Mouse (Mus musculus): ENCODE data around the gene Csmd2.
"Not testable (repeated sequence)": the region's sequence is repeated elsewhere in the genome, so short reads cannot be mapped to it uniquely, and the experiment has no call there.

Gene Csmd2

DNA sequence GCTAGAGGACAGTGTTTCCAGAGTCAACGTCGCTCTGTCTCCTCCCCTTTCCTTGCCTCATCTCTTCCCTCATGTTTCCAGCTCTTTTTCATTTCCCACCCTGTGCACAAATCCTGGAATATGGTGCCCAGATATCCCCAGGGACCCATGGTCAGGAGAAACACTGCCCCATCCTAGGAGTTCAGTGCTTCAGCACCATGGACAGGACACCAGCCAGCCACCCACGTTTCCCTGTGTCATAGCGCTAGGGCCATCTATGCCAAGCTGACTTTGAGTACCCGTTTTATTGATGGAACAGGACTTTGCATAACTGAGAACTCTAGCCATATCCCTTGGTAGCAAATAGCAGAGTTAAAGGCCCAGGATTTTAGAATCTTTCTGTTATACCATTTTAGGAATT, 55.0 kb downstream of the Csmd2 start:
- DNase-seq (ENCODE audit: low spot score in 2 of 2) = no peak

DNA sequence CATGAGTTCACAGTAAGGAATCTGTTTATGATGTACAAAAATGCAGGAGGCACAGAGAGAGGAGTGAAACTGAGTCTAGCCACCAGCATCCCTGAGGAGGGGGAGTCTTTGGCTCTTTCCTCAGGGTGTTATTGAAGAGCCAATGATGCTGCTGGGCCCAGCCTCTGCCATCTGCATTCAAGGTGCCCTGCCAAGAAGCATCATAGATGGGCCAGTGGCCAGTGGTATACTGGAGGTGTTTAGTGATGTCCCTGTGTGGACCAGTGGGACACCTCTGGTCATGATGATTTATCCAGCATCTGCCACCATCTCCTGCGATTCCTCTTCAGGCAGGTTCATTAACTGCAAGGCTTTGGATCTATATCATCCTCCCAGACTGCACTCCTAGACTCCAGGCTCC, 61.1 kb downstream of the Csmd2 start:
- no peak for DNase-seq (ENCODE audit: low spot score in 2 of 2)

DNA sequence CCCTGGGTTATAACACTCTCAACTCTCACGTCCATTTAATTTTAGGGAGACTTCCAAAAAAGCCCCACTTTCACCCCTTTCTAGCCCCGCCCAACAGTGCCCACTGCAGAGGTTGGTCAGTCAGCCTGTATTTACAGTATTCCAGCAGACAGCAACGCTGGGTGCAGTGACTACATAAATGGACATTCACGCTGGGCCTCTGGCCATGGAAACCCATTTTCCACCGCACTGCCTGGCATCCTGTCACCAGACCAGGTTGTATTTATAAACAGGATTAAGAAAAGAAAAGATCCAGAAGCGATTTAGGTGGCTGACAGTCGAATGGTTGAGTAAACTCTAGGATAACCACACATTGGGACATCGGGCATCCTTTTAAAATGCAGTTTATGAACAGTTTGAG, 65.0 kb downstream of the Csmd2 start:
- no peak for DNase-seq (ENCODE audit: low spot score in 2 of 2)

DNA sequence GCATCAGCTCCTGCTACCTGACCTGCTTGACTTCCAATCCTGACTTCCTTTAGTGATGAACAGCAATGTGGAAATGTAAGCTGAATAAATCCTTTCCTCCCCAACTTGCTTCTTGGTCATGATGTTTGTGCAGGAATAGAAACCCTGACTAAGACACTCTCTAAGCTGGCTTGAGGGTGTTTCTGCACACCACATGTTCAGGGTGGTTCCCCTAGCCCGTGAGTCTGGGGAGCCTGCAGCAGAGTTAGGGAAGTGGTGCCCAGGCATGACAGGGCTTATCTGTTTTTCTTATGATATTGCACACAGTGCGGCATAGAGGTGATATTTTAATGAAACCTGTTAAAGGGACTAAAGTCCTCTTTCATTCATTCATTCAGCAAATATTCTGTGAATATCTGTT, 73.6 kb downstream of the Csmd2 start:
- not testable (repeated sequence) for DNase-seq (ENCODE audit: low spot score in 2 of 2)

DNA sequence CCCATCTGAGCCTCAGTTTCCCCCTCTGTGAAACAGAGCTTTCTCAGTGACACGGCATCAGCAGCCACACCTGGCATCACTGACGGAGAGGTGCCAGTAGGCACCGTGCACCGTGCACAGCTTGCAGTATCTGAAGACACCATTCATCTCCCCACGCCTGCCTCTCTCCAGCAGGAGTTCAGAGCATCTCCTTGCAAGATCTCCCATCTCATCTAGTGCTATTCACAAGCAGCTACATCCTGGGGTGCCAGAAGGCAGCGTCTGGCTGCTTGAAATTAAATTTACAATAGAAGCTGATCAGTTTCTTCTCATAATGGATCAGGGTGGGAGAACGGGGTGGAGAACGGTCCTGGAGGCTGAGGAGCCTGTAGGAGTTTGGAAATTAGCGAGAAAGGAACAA, 79.5 kb downstream of the Csmd2 start:
- no peak for DNase-seq (ENCODE audit: low spot score in 2 of 2)

DNA sequence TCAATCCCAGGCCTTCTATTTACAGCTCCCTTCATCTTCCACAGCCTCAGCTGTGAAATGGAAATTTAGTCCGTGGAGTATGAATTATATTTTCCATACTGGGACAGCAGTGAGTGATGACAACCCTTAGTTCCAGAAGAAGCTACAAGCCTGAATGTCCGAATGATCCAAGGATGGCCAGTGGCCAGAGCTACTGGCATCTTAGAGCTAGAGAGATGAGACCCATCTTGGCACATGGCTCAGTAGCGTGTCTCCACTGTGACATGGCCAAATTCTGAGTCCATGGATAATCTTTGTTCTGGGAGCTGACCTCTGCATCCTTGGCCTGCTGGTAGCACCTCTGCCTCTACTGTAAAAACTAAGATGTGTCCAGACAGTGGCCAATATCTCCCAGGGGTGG, 96.8 kb downstream of the Csmd2 start:
- no peak for DNase-seq (ENCODE audit: low spot score in 2 of 2)

DNA sequence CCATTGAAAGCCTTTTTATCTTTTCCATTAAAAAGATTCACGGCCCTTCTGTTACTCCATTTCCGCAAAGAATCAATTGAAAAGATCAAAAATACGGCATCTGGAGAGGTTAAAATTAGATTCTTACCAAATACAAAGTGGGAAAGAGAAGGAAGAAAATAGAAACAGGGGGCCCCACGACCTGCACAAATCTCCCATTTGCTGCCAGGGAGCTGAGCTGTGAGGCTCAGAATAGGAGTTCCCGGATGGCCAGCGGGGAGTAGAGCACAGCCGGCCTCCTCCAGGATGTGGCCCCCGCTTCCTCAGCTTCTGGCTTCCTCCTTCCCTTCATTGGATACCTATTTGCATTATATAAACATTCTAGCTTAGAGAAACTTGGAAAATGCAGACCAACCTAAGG, 97.4 kb downstream of the Csmd2 start:
- DNase-seq (ENCODE audit: low spot score in 2 of 2) = no peak

DNA sequence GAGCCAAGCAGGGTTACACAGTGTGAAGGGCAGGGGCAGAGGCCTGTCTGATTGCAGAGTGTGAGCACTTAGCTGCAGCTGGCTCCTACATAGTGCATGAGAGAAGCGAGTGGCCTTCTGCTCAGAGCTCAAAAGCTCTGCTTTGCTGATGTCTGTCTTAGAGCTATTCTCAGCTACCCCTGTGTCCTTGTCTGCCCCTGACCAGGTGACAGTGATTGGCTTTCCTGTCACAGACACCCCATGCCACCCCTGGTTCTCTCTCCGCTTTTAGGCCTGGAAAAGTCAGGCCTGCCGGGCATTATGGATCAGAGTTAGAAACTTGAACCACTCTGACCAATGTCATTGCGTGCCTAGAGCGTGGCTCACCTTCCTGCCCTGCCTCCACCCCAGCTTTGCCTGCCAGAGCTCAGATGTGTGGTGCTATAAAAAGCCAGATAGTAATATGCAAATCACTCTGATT, 99.5 kb downstream of the Csmd2 start:
- no peak for DNase-seq (ENCODE audit: low spot score in 2 of 2)

DNA sequence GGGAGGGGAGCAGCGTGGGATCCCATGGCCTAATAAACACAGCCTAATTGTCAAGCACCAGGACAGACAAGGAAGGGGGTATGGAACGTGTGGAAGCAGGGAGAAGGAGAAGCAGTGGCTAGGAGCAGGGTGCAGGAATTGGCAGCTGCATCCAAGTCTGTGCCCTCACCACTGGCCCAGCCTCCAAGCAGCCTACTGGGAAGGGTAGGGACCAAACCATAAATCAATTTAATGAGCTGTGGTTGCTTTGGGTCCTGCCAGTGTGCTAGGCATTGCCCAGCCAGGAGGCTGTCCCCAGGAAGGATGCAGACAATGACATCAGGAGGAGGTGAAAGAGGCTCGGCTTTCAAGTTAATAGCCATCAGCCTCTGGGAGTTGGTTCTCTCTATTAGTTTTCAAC, 100.0 kb downstream of the Csmd2 start:
- no peak for DNase-seq (ENCODE audit: low spot score in 2 of 2)

DNA sequence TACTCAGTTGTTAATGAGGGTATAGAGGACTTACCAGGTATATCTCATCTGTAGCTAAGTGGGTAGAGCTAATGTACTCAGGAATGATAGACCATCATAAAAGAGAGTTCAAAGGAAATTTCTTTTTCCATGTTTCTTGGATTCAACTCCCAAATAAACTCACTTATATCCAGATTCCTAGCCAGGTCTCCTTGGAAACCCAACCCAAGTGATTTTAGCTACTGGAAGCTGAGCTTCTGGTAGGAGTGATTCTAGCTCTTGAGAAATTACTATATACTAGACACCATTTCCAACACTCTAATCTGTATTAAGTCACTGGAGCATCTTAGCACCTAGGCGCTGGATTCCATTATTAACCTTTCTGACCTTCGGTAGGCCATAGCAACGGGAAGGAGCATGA, 100.6 kb downstream of the Csmd2 start:
- DNase-seq (ENCODE audit: low spot score in 2 of 2) = no peak

DNA sequence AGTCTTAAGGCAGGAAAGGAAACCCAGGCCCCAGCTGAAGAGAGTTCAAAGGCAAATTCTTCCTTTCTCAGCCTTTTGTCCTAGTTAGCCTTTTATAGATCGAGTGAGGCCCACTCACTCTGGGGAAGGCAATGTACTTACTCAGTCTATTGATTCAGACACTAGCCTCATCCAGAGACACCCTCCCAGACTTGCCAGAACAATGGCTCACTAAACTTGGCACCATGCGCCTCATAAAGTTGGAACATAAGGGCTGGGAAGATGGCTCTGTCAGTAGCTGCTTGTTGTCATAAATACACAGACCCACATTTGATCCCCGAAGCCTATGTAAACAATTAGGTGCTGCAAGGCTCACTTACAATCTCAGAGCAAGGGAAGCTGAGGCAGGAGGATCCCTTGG, 104.3 kb downstream of the Csmd2 start:
- no peak for DNase-seq (ENCODE audit: low spot score in 2 of 2)

DNA sequence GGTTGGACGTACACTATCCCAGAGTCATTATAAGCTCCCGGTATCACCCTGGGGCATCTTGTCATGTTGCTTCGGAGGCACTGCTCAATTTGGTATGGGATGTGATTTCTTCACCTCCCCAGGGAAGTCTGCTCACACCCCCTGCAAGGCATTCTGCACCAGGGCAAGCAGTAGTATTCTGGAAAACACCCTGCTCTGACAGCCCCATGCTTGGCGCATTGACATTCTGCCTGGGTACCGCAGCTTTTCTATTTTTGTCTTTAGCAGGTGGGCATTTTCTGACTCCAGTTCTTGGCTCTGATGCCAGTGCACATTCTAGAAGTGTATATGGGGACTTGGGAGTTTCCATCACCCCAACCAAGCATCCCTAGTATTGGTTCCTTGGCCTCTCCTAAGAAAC, 111.9 kb downstream of the Csmd2 start:
- no peak for DNase-seq (ENCODE audit: low spot score in 2 of 2)

DNA sequence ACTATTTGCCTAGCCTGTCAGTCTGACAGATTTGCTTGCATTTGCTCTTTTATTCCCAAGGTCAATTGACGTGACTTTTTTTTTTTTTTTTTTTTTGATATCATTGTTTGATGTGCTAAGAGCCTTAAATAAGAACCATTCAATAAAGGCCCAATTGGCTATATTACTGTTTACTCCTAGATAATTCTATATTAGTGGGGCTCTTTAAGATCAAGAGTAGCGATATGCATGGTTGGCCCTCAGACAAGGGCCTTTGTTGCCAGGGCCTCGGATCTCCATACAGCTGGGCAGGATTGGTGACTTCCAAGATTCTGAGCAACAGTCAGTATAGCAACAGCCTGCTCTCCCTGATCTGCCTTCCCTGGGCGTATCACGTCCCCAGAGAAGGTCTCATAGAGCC, 112.9 kb downstream of the Csmd2 start:
- DNase-seq (ENCODE audit: low spot score in 2 of 2) = no peak

DNA sequence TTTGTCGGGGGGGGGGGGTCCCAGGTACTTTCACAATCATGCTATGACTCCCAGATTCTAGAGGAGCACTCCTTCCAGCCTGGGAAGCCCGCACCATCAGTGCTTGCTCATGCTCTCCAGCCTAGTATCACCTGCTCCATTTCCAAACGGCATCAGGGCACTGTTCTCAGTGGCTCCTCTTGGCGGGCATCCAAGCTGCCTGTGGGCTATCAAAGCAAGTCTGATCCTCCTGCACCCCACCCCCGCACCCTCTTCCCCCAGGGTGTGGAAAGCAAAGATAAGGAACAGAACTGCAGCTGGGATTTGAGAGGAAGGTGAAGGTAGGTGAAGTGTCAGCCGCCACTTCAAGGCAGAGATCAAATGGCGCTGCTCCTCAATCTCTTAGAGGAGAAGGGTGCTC, 128.7 kb downstream of the Csmd2 start:
- no peak for DNase-seq (ENCODE audit: low spot score in 2 of 2)

DNA sequence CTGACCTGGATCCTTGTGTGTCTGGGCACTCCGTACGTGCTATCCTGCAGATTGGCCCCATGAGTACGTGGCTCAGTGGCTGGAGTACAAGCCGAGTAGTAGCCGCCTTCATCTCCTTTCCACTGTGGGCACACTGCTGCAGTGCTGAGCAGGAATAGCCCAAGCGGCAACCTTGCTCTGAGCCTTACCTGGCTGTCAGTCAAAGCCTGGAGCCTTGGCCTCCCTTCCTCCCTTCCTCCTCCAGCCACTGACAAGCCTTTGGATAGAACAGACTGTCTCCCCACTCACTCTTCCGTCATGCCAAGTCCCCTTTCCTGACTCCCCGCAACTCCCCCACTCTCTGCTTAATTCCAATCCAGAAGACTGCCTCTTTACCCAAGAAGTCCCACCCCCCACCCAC, 135.6 kb downstream of the Csmd2 start:
- DNase-seq (ENCODE audit: low spot score in 2 of 2) = no peak

DNA sequence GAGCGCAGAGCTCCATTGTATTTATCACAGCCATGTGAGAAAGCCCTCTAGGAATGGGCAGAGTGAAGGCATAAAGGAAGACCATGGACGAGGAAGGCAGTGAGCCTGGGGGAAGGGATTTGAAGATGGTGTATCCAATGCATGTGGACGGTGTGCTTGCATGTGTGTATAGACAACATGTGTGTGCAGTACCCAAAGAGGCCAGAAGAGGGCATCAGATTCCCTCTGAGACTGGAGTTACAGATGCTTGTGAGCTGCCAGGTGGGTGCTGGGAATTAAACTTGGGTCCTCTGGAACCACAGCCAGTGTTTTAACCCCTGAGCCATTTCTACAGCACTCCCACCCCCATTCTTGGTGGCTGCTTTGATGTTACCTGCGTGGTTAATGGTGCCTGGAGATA, 137.1 kb downstream of the Csmd2 start:
- DNase-seq (ENCODE audit: low spot score in 2 of 2) = no peak

DNA sequence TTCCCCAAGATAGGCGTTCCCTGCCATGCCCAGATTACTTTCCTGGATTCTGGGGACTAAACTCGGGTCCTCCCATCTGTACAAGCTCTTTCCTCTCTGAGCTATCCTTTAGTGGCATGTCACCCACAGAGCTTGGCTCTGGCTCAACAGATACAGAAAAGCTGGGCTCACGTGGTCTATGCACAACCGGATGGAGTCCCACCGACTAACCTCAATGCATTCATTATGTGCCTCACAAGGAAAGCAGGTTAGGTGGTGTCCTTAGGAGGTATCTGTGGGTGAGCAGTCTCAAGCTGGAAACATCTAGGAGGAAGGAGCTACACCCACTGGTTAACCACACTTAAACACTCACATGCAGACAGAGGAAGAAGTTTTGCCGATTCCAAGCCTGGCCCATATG, 140.9 kb downstream of the Csmd2 start:
- DNase-seq (ENCODE audit: low spot score in 2 of 2) = no peak

DNA sequence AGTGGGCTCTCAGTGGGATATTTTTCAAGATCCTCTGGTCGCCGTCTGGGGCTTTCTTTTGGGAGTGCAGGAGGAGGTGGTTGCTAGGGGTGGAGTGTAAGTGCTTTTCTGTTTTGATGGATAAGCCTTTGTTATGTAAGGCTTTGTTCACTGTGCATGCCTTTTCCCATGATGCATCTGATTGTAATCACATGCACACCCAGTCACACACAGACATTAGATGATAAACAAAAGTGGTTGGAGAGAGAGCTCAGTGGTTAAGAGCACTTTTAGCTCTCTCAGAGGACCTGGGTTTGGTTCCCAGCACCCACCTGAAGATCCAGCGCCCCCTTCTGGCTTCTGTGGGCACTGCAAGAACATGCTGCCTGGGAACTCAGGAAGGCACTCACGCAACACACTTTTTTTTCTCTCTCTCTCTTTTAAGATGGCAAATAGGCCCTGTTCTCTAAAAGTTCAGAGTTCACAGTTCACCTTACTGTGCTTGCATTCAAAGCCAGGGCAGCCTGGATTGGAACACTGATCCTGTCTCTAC, 143.0 kb downstream of the Csmd2 start:
- DNase-seq (ENCODE audit: low spot score in 2 of 2) = no peak

DNA sequence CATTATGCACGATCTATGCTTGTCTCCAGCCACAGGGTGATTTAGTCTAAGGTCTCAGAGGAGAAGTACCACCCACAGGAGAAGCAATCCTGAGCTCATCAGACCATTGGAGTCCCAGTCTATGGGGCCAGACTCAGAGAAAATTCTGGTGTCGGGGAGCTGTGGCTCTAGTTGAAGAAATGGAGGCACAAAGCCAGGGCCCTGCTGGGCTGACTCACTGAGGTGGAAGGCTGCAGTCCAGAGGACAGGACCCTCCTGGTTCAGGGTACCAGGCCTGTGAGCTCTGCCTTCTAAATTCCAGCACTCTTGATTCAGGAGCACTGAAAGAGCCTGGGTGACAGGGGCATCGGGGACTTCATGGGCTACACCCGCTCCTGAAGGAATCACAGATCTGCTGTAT, 144.0 kb downstream of the Csmd2 start:
- DNase-seq (ENCODE audit: low spot score in 2 of 2) = no peak

DNA sequence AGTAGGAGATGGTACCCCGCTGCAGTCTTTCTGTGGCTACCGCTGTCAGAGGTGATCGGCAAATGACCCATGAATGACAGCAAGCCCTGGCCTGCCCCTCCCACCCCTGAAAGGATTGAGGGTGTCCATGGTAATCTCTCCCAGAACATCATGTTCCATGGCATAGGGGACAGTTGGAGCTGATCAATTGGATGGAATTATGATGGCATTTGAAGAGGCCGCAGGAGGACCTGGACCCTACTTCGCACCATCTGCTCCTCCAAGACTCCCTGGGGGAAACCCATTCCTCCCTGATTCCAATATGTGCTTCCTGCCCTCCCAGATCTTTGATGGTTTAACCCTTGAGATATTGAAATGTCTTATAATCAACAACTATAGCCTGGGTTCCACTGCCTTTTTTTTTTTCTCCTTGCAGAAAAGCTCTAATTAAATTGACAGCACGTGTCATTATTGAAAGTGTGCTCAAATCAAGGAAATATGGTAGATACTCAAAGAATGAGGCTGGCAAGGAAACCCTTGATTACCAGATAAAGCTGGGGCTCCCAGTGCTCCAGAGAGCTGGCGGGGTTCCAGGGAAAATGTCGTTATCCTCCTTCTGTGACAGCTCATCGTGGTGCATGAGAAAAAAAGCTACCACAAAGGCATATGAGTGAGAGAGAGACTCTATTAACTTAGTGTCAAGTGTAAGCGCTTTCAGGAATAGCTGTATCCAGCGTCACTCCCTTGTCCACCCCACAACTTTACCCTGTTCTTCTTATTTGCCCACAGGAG, 145.4 kb downstream of the Csmd2 start:
- no peak for DNase-seq (ENCODE audit: low spot score in 2 of 2)

DNA sequence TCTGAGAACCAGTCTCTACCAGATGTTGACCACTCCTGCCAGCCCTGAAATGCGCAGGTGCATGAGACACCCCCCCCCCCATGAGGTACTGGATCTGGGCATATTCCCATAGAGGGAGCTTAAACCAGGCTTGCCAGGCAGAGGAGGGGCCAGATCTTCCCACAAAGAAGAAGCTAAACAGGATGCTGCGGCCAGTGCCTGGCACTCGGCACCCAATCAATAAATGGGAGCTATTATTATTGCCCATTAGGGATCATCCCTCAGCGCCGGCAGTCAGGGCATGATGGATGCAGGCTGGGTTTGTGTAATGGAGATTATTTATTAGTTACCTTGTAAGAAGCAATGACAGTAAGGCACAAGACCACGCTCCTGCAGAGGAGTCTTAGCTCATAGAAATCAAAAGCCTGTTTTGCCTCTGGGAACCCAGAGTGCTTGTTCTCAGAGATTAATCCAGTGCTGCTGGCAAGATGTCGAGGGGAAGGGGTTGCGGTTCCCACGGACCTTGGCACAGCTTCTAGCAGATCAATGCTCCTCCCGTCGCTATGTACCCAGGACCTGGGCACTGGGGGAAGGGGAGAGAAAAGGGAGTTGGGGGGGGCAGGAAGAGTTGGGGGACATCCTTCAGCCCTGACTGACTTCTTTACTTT, 146.8 kb downstream of the Csmd2 start:
- DNase-seq (ENCODE audit: low spot score in 2 of 2) = no peak

DNA sequence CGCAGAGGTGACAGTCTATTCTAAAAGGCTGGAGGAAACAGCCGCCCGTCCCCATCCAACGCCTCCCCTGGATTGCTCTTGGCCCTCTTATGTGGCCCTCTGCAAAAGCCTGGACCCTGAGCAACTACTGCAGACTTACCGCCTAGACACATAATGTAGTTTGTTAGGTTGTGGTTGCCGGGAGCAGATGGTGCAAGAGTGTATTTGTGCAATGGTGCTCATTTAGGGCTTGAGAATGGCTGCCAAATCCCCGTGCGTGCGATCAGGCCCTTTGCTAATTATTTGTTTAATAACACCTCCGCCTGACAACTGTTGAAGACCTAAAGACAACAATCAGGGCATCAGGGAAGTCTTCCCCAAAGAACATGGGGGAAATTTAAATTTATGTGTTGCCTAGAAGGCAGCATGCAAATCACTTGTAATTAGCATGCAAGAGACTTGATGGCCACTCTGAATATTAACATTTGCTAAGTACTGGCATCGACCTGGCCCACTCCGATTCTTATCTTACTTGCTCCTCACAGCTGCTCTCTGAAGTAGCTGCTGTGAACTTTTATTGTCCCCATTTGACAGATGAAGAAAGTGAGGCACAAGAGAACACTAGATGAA, 147.5 kb downstream of the Csmd2 start:
- no peak for DNase-seq (ENCODE audit: low spot score in 2 of 2)

DNA sequence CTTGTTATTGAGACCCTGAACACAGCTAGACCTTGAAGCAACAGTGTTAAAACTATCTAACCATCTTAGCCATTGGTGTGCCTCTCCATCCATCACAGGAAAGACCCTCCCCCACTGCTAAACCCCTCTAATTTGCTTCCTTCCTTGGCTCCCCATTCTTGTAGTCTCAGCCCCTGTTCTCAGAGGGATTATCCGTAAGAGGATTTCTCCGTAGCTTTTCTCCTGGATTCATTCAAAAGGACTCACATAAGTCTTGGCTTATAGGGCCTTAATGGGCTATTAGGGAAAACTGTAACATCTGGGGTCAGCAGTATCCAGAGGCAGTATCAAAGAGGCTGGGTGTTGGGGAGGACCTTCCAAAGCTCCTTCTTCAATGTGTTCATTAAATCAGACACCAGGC, 152.3 kb downstream of the Csmd2 start:
- DNase-seq (ENCODE audit: low spot score in 2 of 2) = no peak
